Mouse (Mus musculus): Measurements from ENCODE around the gene Ksr1.
A peak's percentile ranks its signal among the peaks of the same experiment; 100 is the strongest.

Ksr1 gene

DNA sequence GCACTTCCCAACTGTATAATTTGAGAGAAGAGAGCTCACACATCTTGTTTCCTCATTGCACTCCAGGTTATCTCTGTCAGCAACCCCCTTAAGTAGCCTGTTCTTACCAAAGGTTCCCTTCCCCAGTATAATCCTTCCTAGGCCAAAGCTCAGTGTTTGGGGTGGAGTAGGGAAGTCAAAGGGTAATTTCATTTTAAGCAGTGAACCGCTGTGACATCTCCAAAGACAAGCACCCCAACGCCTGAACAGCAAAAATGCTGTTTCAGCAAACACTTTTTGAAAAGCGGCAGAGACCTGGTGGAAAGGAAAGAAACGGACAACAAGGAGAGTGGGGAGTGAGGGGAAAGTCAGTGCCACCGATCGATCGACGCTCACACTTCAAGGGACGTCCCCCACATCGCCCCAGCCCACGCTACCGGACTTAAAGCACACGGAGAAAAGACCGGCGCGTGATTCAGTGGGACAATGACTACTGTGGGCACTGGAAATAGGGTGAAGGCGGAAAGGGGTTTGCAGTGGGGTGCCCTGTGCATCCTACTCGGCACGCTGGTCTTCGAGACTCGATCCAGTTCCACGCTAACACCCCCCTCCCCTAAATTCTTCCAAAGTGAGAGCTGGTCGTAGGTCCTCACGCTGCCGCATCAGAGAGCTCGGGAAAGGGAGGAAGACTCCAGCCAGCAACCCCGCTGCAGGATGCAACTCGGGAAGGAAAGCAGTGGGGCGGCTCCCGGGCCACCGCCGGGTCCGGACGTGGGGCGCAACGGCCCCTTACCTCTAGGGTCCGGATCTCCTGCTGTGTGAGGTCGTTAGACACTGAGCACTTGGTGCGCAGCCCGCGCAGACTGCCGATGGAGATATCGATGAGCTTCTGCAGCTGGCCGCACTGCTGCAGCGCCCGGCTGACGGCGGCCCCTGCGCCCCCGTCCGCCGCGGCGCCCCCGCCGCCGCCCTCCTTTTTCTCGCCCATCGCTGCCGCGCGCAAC, 633 bp downstream of the Ksr1 start:
- peak; percentile 48 for DNase-seq (ENCODE audit: low read depth, low spot score)

DNA sequence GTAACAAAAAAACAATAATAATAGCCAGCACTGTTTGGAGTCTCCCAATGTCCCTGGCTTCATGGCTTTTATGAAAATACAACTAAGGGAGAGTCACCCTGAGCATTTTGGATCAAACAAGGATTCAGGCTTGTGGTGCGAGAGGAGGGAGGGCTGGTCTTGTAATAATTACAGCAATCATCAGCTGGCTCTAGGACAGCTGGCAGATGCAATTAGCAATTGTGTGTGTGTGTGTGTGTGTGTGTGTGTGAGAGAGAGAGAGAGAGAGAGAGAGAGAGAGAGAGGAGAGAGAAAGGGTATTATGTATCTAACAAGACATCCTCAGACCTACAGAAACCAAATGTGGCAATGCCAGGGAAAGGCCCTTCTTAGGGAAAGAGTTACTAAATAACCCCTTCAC, 1.5 kb downstream of the Ksr1 start:
- DNase-seq (ENCODE audit: low read depth, low spot score): no peak

DNA sequence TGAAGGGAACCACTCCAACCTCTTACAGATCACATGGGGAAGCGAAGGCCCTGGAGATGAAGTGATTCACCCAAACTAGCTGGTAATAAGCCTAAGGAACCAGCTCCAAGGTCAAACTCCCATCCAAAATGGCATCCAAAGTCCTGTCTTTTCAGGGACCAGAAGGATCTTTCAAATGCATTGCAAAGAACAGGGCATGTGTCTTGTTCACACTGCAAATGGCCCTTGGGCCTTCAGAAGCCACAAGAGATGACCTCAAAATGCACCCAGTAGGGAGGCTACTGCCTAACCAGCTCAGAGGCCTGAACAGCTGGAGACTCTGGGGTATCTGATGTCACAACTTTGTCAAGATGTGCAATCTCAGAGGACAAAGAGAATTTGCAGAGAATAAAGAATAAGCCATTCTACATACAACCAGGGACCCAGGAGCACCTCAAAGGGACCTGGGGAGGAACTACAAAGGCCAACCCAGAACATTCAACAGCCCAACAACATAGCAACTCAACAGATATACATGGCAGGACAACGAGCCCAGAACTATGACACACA, 2.1 kb downstream of the Ksr1 start:
- DNase-seq (ENCODE audit: low read depth, low spot score): no peak

DNA sequence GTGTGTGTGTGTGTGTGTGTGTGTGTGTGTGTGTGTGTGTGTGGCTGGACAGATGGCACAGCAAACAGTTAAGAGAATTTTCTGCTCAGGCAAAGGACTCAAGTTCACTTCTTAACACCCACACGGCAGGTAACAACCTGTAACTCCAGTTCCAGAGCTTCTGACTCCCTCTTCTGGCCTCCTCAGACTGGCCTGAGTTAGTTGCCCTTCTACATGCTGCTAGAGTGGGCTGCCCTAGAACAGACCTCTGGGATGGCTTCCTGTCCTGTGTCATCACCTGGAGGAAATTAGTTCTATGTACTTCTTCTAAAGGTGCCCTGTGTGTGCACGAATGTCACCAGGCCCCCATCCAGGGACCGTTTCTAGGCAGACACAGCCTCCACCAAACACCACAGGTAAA, 2.9 kb downstream of the Ksr1 start:
- no peak for DNase-seq (ENCODE audit: low read depth, low spot score)

DNA sequence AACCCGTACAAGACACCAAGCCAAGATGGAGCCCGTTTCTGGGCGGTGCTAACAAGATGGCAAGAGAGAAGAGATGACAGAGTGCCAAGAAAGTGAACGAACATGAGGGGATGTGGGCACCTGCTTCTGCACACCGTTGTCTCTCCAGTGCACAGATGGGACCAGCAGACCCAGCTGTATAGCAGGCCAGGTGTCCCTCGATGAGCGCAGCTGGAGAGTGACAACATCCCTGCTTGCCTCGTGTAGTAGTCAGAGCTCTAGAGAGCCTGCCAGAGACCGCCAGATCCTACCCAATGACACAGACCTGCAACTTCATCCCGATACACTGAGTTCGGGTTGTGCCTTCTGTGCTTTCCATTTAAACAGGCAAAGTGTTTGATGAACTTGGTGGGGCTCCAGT, 3.8 kb downstream of the Ksr1 start:
- no peak for DNase-seq (ENCODE audit: low read depth, low spot score)

GRCm38 (mm10) chr11:79141235-79142109, 4.7 kb downstream of the Ksr1 start:
- DNase-seq (ENCODE audit: low read depth, low spot score): no peak

DNA sequence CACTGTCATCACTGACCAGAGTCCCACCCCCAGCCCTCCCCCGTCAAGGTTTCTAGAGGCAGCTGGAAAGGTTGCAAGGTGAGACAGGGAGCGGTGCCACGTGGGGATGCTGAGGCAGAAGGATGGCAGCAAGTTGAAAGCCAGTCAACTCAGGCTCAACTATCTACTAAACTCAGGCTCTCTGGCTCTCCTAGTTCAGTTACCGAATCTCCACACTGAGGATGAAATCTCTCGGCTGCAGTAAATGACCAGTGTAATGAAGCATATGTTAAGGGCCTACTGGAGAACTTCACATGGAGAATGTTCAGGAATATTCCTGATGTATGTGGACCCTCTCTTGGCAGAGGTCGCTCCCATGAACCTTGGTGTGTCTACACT, 5.7 kb downstream of the Ksr1 start:
- no peak for DNase-seq (ENCODE audit: low read depth, low spot score)

GRCm38 (mm10) chr11:79139878-79140510, 6.2 kb downstream of the Ksr1 start:
- DNase-seq (ENCODE audit: low read depth, low spot score): no peak

DNA sequence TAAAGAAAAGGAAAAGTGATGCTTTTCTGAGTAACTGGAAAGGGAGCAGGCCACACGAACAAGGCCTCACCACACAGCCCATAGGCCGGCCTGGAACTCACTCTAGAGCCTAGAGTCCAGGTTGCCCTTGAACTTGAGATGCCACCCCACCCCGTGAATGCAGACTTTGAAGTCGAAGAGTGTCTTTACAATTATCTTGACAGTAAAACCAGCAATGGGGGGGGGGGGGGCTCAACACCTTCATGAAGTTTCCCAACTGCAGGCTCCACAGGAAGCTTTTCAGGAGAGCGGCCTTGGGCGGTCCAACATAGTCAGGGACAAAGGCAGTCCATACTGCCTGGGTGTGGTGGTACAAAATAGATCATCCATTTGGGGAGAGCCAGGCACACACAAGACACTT, 7.6 kb downstream of the Ksr1 start:
- DNase-seq (ENCODE audit: low read depth, low spot score): peak; percentile 67

GRCm38 (mm10) chr11:79137245-79137644, 9.0 kb downstream of the Ksr1 start:
- DNase-seq (ENCODE audit: low read depth, low spot score): peak; percentile 37

DNA sequence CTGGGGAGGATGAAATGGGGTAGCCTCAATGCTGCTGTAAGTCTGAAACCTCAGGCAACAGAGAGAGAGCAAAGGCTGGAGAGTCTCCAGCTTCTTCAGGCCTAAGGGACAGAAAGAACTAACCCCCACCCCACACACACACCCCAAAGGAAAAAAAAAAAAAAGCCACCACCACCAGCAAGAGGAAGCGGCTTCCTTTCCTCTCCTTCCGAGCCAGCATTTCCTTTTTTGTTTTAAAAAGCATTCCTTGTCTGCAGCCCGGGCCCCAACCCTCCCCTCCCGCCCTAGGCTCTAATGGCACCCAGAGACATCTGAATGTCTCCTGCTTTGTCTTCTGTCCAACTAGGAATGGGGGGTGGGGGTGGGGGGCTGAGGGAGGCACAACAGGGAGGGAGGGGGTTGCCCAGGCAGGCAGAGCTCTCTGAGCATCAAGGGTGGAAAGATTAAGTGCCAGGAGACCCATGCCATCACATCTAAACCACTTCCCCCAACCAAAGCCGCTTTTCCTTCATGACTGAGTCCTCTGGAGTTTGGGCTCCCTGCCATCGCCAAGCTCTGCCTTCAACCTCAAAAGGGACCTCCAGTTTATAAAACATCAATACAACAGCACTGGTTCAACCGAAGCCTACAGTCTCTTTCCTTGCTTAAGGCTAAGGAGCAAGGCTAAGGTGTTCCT, 10.4 kb downstream of the Ksr1 start:
- DNase-seq (ENCODE audit: low read depth, low spot score): peak; percentile 47

DNA sequence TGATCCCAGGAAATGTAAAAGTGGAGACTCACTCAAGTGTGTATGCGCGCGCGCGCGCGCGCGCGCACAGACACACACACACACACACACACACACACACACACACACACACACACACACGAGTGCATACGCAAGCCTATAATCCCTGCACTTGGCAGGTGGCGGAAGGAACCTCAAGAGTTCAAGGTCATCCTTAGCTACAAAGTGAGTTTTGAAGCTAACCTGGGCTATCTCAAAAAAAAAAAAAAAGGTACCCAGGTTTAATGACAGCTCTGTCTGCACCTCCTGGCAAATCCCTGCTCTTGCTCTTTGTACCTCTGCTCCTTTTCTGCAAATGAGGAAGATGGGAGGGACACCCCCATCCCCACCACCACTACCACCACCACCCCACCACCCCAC, 11.1 kb downstream of the Ksr1 start:
- peak; percentile 49 for DNase-seq (ENCODE audit: low read depth, low spot score)

GRCm38 (mm10) chr11:79134416-79135104, 11.6 kb downstream of the Ksr1 start:
- no peak for DNase-seq (ENCODE audit: low read depth, low spot score)

- DNase-seq (ENCODE audit: low read depth, low spot score): no peak
Observed at GRCm38 (mm10) chr11:79133961-79134360, 12.2 kb downstream of the Ksr1 start.

DNA sequence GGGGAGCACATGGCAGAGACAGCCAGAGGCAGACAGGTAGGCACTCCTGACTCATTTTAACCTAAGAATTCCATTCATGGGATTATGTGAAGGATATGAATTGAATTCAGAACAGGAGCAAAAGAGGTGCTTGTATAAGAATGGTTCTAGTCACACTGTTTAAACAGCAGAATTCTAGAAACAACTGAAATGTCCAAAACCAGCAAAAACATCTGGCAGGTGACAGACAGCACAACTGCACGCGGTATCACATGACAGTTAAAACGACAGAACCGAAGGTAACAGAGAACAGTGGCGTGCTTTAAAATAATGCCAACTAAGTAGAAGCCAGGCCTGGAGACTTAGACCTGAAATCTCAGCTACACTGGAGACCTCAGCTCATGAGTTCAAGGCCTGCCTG, 13.2 kb downstream of the Ksr1 start:
- DNase-seq (ENCODE audit: low read depth, low spot score): no peak

- peak; percentile 45 for DNase-seq (ENCODE audit: low read depth, low spot score)
Observed at GRCm38 (mm10) chr11:79131949-79132411, 14.2 kb downstream of the Ksr1 start.

DNA sequence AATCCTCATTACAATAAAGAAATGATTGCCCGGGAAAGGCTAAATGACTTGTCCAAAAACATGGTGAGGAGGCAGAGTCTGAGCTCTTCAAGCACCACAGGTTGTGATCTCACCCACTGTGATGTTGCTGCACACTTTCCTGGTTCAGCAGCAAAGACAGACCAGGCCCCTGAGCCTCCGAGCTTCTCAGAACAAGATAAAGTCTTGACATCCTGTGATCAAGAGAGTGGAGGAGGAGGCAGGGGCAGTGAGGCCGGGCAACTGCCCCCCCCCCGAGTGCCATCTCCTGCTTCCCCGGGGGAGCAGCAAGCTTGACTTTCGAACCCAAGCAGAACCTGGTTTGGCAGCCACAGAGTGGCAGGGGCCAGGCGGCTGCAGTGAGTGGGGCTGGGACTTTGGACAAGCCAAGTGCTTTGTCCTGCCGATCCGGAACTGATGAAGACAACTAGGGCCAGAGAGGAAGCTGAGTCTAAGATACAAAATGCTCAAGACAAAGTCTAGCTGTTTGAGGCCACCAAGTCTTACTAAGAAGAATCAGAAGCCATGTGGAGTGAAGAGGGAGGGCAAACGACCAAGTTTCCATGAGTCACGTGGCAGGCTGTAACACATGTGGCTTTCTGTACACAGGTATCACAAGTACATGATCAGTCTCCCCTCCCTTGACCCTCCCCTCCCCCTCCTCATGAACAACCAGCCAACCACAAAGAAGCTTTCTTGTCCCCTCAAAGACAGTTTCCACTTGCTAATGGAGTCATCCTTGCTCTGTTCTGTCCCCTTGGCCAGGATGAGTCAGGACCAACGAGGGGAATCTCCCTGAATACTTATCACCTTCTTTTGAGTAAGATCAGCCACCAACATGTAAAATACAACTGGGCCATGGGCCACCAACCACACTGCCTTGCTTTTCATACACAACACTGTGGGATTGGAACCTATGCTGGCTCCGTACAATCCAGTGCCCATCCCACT, 16.5 kb downstream of the Ksr1 start:
- peak; percentile 25 for DNase-seq (ENCODE audit: low read depth, low spot score)

DNA sequence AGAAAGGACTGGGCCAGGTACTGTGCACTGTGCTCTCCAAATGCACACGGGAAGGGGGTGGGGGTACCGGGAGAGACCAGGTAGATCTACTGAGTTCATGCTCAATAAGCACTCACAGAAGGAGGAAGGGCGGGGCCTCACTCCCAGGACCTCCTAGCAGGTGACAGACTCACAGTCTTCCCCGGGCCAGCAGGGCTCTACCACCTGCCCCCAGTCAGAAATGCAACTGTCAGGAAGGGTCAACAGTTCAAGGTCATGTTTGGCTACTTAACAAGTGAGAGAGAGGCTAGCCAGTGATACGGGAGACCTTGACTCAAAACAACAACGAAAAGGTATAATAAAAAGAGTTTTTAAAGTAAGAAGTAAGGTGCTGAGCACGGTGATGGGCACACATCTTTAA, 18.0 kb downstream of the Ksr1 start:
- peak; percentile 94 for DNase-seq (ENCODE audit: low read depth, low spot score)

DNA sequence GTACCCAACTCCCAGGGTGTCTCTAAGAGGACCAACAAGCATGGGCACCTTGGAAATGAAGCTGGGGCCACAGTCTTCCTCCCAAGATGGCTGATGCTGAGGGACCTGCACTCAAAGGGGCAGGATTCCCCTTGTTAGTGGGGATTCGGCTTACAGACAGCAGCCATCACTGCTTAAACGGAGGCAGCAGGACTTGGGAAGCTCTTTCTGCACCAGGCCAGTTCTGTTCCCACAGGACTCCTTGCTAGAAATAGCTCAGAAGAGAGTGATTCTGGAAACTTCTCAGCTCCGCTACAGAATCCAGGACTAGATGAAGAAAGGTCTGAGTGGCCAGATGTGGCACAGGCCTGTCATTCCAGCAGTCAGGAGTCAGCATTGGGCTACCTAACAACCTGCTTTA, 19.2 kb downstream of the Ksr1 start:
- no peak for DNase-seq (ENCODE audit: low read depth, low spot score)
